Mouse (Mus musculus) liver, embryonic 11.5 days (tissue): ENCODE results near the gene Myo9a. TPM values are rescaled to one million over a fixed set of nuclear protein-coding genes. Genes with fewer than 3 reads are reported as not detected.

Experiments
- polyA plus RNA-seq: library from polyadenylated mRNA; unstranded; fragments of >200 nt; fragmentation: Nextera tagmentation; extraction: Ambion mirVana; gene quantifications from 2 replicates; pipeline ENCODE4 v1.2.1, GENCODE M21; 2014

Gene Myo9a
- polyA plus RNA-seq, 1 experiment from 2014 or later, result 8.1 TPM

Other genes with a start within 250 kb of the Myo9a start
- 62.4 and 65.3 TPM in 2 replicates for gene Hexa, start 211.4 kb upstream of the Myo9a start, polyA plus RNA-seq
- 0.22 TPM in 1 of 2 replicates, not detected in the other for gene Tmem202, start 211.0 kb upstream of the Myo9a start, polyA plus RNA-seq
- gene Celf6, start 173.0 kb upstream of the Myo9a start, polyA plus RNA-seq, result 0.10 TPM in 1 of 2 replicates, not detected in the other
- 13.8 and 17.2 TPM in 2 replicates for gene Parp6, start 133.6 kb upstream of the Myo9a start, polyA plus RNA-seq
- gene Pkm, start 94.5 kb upstream of the Myo9a start, polyA plus RNA-seq, result 1,209 and 1,320 TPM in 2 replicates
- gene Gramd2, start 70.8 kb upstream of the Myo9a start, polyA plus RNA-seq, result 0.16 and 0.25 TPM in 2 replicates
- gene Senp8, start 186 bp upstream of the Myo9a start, polyA plus RNA-seq, result 9.8 and 10.9 TPM in 2 replicates
- 0.29 TPM in 1 of 2 replicates, not detected in the other for gene Nr2e3, start 209.8 kb downstream of the Myo9a start, polyA plus RNA-seq